Mouse (Mus musculus): ENCODE measurements around the gene Gpsm2. TPM values are rescaled to one million over a fixed set of nuclear protein-coding genes. Genes with fewer than 3 reads are reported as not detected.

Gpsm2 gene
- polyA plus RNA-seq, 1 experiment = 30.9 TPM

DNA sequence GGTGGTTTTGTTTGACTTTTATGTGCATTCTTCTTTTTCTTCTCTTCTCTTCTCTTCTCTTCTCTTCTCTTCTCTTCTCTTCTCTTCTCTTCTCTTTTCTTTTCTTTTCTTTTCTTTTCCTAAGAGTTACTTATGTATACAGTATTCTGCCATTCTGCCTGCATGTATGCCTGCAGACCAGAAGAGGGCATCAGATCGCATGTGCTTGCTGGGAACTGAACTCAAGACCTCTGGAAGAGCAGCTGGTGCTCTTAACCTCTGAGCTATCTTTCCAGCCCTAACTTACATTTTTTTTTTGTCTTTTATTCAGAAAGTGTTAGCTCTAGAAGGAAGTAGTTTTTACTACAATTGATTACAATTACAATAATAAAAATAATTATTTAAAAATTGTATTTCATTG, 61.2 kb downstream of the Gpsm2 start:
- TF ChIP-seq POLR2A (IDR thresholded peaks at IDR 0.05; ENCODE audit: insufficient read depth, low read length) (no peak), EP300 (IDR thresholded peaks at IDR 0.05; ENCODE audit: insufficient read depth, low read depth, low read length) (no peak), CTCF (IDR thresholded peaks at IDR 0.05; ENCODE audit: low read depth, low read length) (peak; percentile 50)
- Histone ChIP-seq H3K4me3 (ENCODE audit: low read depth, low read length) (no peak overlapping the region), H3K9ac (ENCODE audit: low read depth, poor library complexity, severe bottlenecking) (no peak overlapping the region), H3K4me1 (ENCODE audit: control insufficient read depth, insufficient read depth, low read length) (no peaks in the 10 kb centered on the region), H3K27me3 (ENCODE audit: control insufficient read depth, insufficient read depth, low read length, poor library complexity, severe bottlenecking) (no peaks in the 10 kb centered on the region), H3K9me3 (replicated peaks; ENCODE audit: control insufficient read depth, insufficient read depth, low read length, poor library complexity, severe bottlenecking) (no peaks in the 10 kb centered on the region), H3K27ac (ENCODE audit: insufficient read depth, low read length) (no peak overlapping the region), H3K36me3 (ENCODE audit: control insufficient read depth, insufficient read depth, low read length, poor library complexity, severe bottlenecking) (peaks cover 10% of the 10 kb centered on the region)

DNA sequence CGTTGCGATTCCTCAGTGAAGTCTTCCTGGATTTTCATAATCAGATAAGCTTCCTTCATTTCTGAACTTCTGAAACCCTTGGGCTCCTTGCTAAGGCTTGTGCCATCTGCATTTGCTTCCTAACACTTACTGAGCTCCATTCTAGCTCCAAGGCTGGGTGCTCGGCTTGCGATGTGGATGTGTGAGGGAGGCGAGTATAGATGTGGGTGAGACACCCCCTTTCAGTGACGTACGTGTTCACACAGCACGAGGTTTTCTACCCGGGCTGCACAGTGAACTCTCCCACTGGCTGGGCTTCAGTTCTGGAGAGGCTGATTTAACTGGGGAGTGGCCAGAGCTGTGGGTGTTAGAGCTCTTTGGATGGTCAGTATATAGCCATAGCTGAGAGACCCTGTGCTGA, 63.5 kb downstream of the Gpsm2 start:
- H3K27ac ChIP-seq (ENCODE audit: insufficient read depth, low read length) = no peak overlapping the region
- no peak overlapping the region for H3K9ac ChIP-seq (ENCODE audit: low read depth, poor library complexity, severe bottlenecking)
- H3K4me3 ChIP-seq (ENCODE audit: low read depth, low read length) = no peak overlapping the region
- no peaks in the 10 kb centered on the region for H3K4me1 ChIP-seq (ENCODE audit: control insufficient read depth, insufficient read depth, low read length)
- TF ChIP-seq CTCF (IDR thresholded peaks at IDR 0.05; ENCODE audit: low read depth, low read length) = no peak
- no peak for TF ChIP-seq POLR2A (IDR thresholded peaks at IDR 0.05; ENCODE audit: insufficient read depth, low read length)
- no peak for TF ChIP-seq EP300 (IDR thresholded peaks at IDR 0.05; ENCODE audit: insufficient read depth, low read depth, low read length)
- H3K9me3 ChIP-seq (replicated peaks; ENCODE audit: control insufficient read depth, insufficient read depth, low read length, poor library complexity, severe bottlenecking) = no peaks in the 10 kb centered on the region
- H3K27me3 ChIP-seq (ENCODE audit: control insufficient read depth, insufficient read depth, low read length, poor library complexity, severe bottlenecking) = no peaks in the 10 kb centered on the region
- peaks cover 7% of the 10 kb centered on the region for H3K36me3 ChIP-seq (ENCODE audit: control insufficient read depth, insufficient read depth, low read length, poor library complexity, severe bottlenecking)

DNA sequence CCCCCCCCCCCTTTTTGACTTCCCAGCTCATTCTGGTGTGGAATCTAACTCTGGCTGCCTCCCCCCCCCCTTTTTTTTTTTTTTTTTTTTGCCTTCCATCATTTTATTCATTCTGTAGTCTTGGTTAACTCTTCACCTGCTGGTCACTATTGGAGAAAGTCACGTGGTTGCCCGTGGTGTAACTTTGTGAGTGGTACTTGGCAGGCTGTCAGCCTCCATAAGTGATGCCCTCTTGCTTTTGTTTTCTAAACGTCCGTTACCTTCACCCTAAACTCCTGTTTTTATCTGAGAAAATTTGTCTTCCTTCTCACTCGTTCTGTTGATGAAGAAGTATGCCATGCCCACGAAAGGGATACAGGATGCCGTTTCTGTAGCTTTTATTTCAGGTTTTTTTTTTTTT, 66.6 kb downstream of the Gpsm2 start:
- H3K27ac ChIP-seq (ENCODE audit: insufficient read depth, low read length) = no peak overlapping the region
- no peaks in the 10 kb centered on the region for H3K36me3 ChIP-seq (ENCODE audit: control insufficient read depth, insufficient read depth, low read length, poor library complexity, severe bottlenecking)
- H3K4me1 ChIP-seq (ENCODE audit: control insufficient read depth, insufficient read depth, low read length) = no peaks in the 10 kb centered on the region
- no peak overlapping the region for H3K4me3 ChIP-seq (ENCODE audit: low read depth, low read length)
- no peaks in the 10 kb centered on the region for H3K27me3 ChIP-seq (ENCODE audit: control insufficient read depth, insufficient read depth, low read length, poor library complexity, severe bottlenecking)
- no peak overlapping the region for H3K9ac ChIP-seq (ENCODE audit: low read depth, poor library complexity, severe bottlenecking)
- no peaks in the 10 kb centered on the region for H3K9me3 ChIP-seq (replicated peaks; ENCODE audit: control insufficient read depth, insufficient read depth, low read length, poor library complexity, severe bottlenecking)
- TF ChIP-seq POLR2A (IDR thresholded peaks at IDR 0.05; ENCODE audit: insufficient read depth, low read length) = no peak
- TF ChIP-seq EP300 (IDR thresholded peaks at IDR 0.05; ENCODE audit: insufficient read depth, low read depth, low read length) = no peak
- TF ChIP-seq CTCF (IDR thresholded peaks at IDR 0.05; ENCODE audit: low read depth, low read length) = no peak

DNA sequence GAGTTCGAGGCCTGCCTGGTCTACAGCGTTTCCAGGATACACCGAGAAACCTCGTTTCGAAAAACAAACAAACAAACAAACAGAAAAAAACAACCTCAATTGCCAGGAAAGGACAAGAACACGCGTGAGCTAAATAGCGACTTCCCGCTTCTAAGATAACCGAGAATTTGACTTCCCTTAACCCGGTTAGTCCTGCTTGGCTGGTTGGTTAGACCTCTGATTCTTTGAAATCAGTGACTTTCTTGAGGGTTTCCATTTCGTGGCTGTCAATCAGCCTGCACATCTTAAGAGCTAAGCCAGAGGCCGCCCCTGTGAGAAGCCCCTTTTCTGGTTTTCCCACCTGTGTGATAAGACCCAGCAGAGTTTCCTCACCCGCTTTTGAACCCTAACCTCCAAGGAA, 67.5 kb downstream of the Gpsm2 start:
- Histone ChIP-seq H3K4me3 (ENCODE audit: low read depth, low read length) (peak overlapping the region; percentile 96), H3K27ac (ENCODE audit: insufficient read depth, low read length) (no peak overlapping the region), H3K27me3 (ENCODE audit: control insufficient read depth, insufficient read depth, low read length, poor library complexity, severe bottlenecking) (no peaks in the 10 kb centered on the region), H3K36me3 (ENCODE audit: control insufficient read depth, insufficient read depth, low read length, poor library complexity, severe bottlenecking) (no peaks in the 10 kb centered on the region), H3K9ac (ENCODE audit: low read depth, poor library complexity, severe bottlenecking) (peak overlapping the region; percentile 81), H3K4me1 (ENCODE audit: control insufficient read depth, insufficient read depth, low read length) (no peaks in the 10 kb centered on the region), H3K9me3 (replicated peaks; ENCODE audit: control insufficient read depth, insufficient read depth, low read length, poor library complexity, severe bottlenecking) (no peaks in the 10 kb centered on the region)
- TF ChIP-seq EP300 (IDR thresholded peaks at IDR 0.05; ENCODE audit: insufficient read depth, low read depth, low read length) = no peak
- no peak for TF ChIP-seq POLR2A (IDR thresholded peaks at IDR 0.05; ENCODE audit: insufficient read depth, low read length)
- TF ChIP-seq CTCF (IDR thresholded peaks at IDR 0.05; ENCODE audit: low read depth, low read length) = no peak

DNA sequence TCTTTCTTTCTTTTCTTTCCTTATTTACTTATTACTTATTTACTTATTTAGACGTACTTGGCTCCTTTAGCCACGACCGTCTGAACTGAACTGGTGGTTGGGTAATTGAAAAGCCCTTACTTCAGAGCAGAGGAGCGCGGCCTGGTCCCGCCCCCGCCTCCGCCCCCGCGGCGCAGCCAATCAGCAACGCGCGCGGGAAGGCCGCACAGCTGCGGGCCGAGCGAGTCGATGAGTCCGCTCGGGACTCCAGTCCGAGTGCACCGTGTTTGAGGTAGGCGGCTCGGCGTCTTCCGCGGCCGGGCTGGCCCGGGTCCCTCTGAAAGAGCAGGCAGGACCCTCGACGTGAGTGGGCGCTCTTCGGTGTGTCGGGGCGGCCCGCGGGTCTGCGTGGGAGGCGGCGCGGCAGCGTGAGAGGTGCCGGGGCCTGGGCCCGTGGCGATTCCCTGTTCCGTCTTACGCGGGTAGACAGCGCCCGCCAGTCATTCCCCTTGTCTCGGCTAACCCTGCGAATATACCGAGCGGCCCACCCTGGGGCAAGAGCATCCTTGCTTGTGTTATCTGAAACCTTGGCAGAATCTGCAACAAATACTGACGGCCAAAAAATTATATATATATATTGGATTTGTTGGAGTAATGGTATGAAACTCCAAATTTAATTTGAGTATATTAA, 68.3 kb downstream of the Gpsm2 start, which contains the start of gene Clcc1:
Gene Clcc1, plus strand, starts transcription at position 204 of the 670 bp plus-strand sequence.
- H3K4me3 ChIP-seq (ENCODE audit: low read depth, low read length) = peak within 1 kb of the TSS; percentile 96
- H3K27ac ChIP-seq (ENCODE audit: insufficient read depth, low read length) = 0 out of 2 replicates have a peak within 1 kb of the TSS, but pooled peaks have one; percentile 5
- H3K36me3 ChIP-seq (ENCODE audit: control insufficient read depth, insufficient read depth, low read length, poor library complexity, severe bottlenecking) = no peaks in the 10 kb centered on the region
- H3K27me3 ChIP-seq (ENCODE audit: control insufficient read depth, insufficient read depth, low read length, poor library complexity, severe bottlenecking) = no peaks in the 10 kb centered on the region
- peak within 1 kb of the TSS; percentile 81 for H3K9ac ChIP-seq (ENCODE audit: low read depth, poor library complexity, severe bottlenecking)
- H3K9me3 ChIP-seq (replicated peaks; ENCODE audit: control insufficient read depth, insufficient read depth, low read length, poor library complexity, severe bottlenecking) = no peaks in the 10 kb centered on the region
- H3K4me1 ChIP-seq (ENCODE audit: control insufficient read depth, insufficient read depth, low read length) = no peaks in the 10 kb centered on the region
- TF ChIP-seq EP300 (IDR thresholded peaks at IDR 0.05; ENCODE audit: insufficient read depth, low read depth, low read length) (0 out of 2 replicates have a peak, but pooled peaks have one; percentile 37), CTCF (IDR thresholded peaks at IDR 0.05; ENCODE audit: low read depth, low read length) (no peak), POLR2A (IDR thresholded peaks at IDR 0.05; ENCODE audit: insufficient read depth, low read length) (peak; percentile 96)

Measured in ES-Bruce4 (cell line).